Mouse (Mus musculus): ENCODE data around the gene Nup107.

DNA sequence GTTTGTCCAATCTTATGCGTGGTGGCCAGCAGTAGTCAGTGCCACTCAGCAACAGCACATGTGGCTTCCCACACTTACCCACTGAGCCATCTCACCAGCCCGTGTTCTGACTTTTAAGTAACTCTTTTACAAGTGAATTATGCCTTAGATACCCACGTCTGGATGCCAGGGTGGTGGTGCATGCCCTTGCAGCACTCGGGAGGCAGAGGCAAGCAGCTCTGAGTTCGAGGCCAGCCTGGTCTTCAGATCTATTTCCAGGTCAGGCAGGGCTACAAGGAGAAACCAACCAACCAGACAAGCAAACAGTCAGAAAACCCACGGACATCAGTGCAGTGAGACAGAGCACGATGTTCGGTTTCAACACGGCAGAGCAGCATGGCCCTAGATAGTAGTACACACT is 9.4 kb upstream of the Nup107 start:
- no peak for TF ChIP-seq CTCF (IDR thresholded peaks at IDR 0.05; ENCODE audit: extremely low read depth, insufficient read depth, low read length)
- no peak for TF ChIP-seq POLR2A (IDR thresholded peaks at IDR 0.05; ENCODE audit: extremely low read depth, insufficient read depth, low read length)

All from cortical plate, adult 2 months (tissue).